Mouse (Mus musculus) liver, adult 2 months (tissue): ENCODE data around the gene Nup188.

Experiments used
- CTCF ChIP-seq: fragments of 200-500 bp; IDR thresholded peaks from 2 replicates; pipeline ENCODE4 v1.5.1; 2011; ENCODE audit warnings: low read depth, low read length, control low read depth
- POLR2A ChIP-seq: fragments of 200-500 bp; IDR thresholded peaks from 2 replicates; pipeline ENCODE4 v1.6.1; 2011; ENCODE audit warnings: low read length, control low read depth; ENCODE audit not compliant: insufficient read depth; ENCODE audit errors: extremely low read depth

GRCm38 (mm10) chr2:30323111-30323510 lies 36.9 kb downstream of the Nup188 start:
- TF ChIP-seq CTCF (no peak), POLR2A (no peak)
